Mouse (Mus musculus): ENCODE data around the gene Capn12. TPM values are rescaled to one million over a fixed set of nuclear protein-coding genes. Genes with fewer than 3 reads are reported as not detected.

Gene Capn12
- polyA plus RNA-seq, 1 experiment, result 0.11 TPM

GRCm38 (mm10) chr7:28926172-28926571 is 45.0 kb downstream of the Capn12 start:
- no peaks in the 10 kb centered on the region for H3K36me3 ChIP-seq (ENCODE audit: control insufficient read depth, insufficient read depth, low read length)
- 10% methylated on average over 2 of the region's 2 CpGs for WGBS
- peak overlapping the region; percentile 97 for H3K27ac ChIP-seq (ENCODE audit: insufficient read depth, low read depth, low read length)
- peaks cover 77% of the 10 kb centered on the region for H3K4me1 ChIP-seq (ENCODE audit: control insufficient read depth, insufficient read depth, low read length)
- no peak for DNase-seq
- H3K27me3 ChIP-seq (replicated peaks; ENCODE audit: control insufficient read depth, insufficient read depth, low read length), result no peaks in the 10 kb centered on the region
- no peak for TF ChIP-seq CTCF (conservative IDR thresholded peaks at IDR 0.05; ENCODE audit: insufficient read depth, insufficient read length, low read depth, low read length)
- TF ChIP-seq POLR2A (IDR thresholded peaks at IDR 0.05; ENCODE audit: low read depth, low read length), result no peak
- no peak overlapping the region for H3K4me3 ChIP-seq (ENCODE audit: insufficient read depth, low read depth, low read length)

GRCm38 (mm10) chr7:28929381-28929780 is 48.2 kb downstream of the Capn12 start:
- DNase-seq, result peak; percentile 92

GRCm38 (mm10) chr7:28930320-28931031 is 49.3 kb downstream of the Capn12 start:
- TF ChIP-seq POLR2A (IDR thresholded peaks at IDR 0.05; ENCODE audit: low read depth, low read length) (no peak), CTCF (conservative IDR thresholded peaks at IDR 0.05; ENCODE audit: insufficient read depth, insufficient read length, low read depth, low read length) (0 out of 2 replicates have a peak, but pooled peaks have one; percentile 13)
- Histone ChIP-seq H3K4me3 (ENCODE audit: insufficient read depth, low read depth, low read length) (no peak overlapping the region), H3K27me3 (replicated peaks; ENCODE audit: control insufficient read depth, insufficient read depth, low read length) (no peaks in the 10 kb centered on the region), H3K36me3 (ENCODE audit: control insufficient read depth, insufficient read depth, low read length) (no peaks in the 10 kb centered on the region), H3K27ac (ENCODE audit: insufficient read depth, low read depth, low read length) (peak overlapping the region; percentile 98), H3K4me1 (ENCODE audit: control insufficient read depth, insufficient read depth, low read length) (peaks cover 68% of the 10 kb centered on the region)
- 11% methylated on average over 5 of the region's 5 CpGs for WGBS
- peak; percentile 57 for DNase-seq

More at GRCm38 (mm10) chr7:28929381-28929780, 48.2 kb downstream of the Capn12 start:
- Histone ChIP-seq H3K27ac (ENCODE audit: insufficient read depth, low read depth, low read length) (peak overlapping the region; percentile 98), H3K4me1 (ENCODE audit: control insufficient read depth, insufficient read depth, low read length) (peaks cover 70% of the 10 kb centered on the region), H3K36me3 (ENCODE audit: control insufficient read depth, insufficient read depth, low read length) (no peaks in the 10 kb centered on the region), H3K27me3 (replicated peaks; ENCODE audit: control insufficient read depth, insufficient read depth, low read length) (no peaks in the 10 kb centered on the region), H3K4me3 (ENCODE audit: insufficient read depth, low read depth, low read length) (no peak overlapping the region)
- WGBS, result 13% methylated on average over 3 of the region's 3 CpGs
- TF ChIP-seq CTCF (conservative IDR thresholded peaks at IDR 0.05; ENCODE audit: insufficient read depth, insufficient read length, low read depth, low read length), result no peak
- TF ChIP-seq POLR2A (IDR thresholded peaks at IDR 0.05; ENCODE audit: low read depth, low read length), result no peak

DNA sequence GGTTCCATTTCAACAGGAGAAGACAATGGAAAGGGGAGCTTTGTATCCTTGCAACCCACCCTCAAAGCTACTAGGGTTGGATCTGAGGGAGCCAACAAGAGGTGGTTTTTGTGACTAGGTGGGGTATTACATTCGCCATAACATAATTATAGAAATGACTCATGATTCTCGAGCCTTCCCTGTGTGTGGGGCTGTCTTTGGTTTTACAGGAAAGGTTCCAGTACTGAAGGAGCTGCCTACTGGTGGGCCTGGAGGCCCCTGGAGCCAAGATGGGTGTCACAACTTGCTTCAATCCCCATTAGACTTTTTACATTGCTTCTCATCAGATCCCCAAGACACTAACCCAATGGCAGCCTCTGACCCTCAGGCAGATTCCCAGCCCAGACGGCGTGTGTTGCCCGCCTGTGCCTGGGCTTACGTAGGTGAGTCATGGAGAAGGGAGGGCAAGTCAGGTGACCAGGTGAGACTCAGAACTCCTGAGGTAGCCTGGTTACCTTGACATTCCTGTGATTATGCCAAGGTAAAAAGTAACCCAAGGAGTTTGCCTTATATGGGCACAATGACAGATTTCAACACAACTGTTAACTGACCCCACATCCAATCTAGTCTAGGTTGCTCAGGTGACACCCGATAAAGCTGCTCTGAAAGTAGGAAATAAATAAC is 49.9 kb downstream of the Capn12 start:
- no peak overlapping the region for H3K4me3 ChIP-seq (ENCODE audit: insufficient read depth, low read depth, low read length)
- WGBS, result 40% methylated on average over 7 of the region's 7 CpGs
- H3K27ac ChIP-seq (ENCODE audit: insufficient read depth, low read depth, low read length), result peak overlapping the region; percentile 98
- no peaks in the 10 kb centered on the region for H3K36me3 ChIP-seq (ENCODE audit: control insufficient read depth, insufficient read depth, low read length)
- TF ChIP-seq CTCF (conservative IDR thresholded peaks at IDR 0.05; ENCODE audit: insufficient read depth, insufficient read length, low read depth, low read length) (no peak), POLR2A (IDR thresholded peaks at IDR 0.05; ENCODE audit: low read depth, low read length) (no peak)
- H3K27me3 ChIP-seq (replicated peaks; ENCODE audit: control insufficient read depth, insufficient read depth, low read length), result no peaks in the 10 kb centered on the region
- DNase-seq, result peak; percentile 87
- peaks cover 66% of the 10 kb centered on the region for H3K4me1 ChIP-seq (ENCODE audit: control insufficient read depth, insufficient read depth, low read length)

GRCm38 (mm10) chr7:28931695-28932039 is 50.4 kb downstream of the Capn12 start:
- no peak for DNase-seq
- Histone ChIP-seq H3K4me3 (ENCODE audit: insufficient read depth, low read depth, low read length) (no peak overlapping the region), H3K36me3 (ENCODE audit: control insufficient read depth, insufficient read depth, low read length) (no peaks in the 10 kb centered on the region), H3K27ac (ENCODE audit: insufficient read depth, low read depth, low read length) (peak overlapping the region; percentile 98), H3K27me3 (replicated peaks; ENCODE audit: control insufficient read depth, insufficient read depth, low read length) (no peaks in the 10 kb centered on the region), H3K4me1 (ENCODE audit: control insufficient read depth, insufficient read depth, low read length) (peaks cover 70% of the 10 kb centered on the region)
- no peak for TF ChIP-seq POLR2A (IDR thresholded peaks at IDR 0.05; ENCODE audit: low read depth, low read length)
- TF ChIP-seq CTCF (conservative IDR thresholded peaks at IDR 0.05; ENCODE audit: insufficient read depth, insufficient read length, low read depth, low read length), result no peak
- WGBS, result 32% methylated on average over 4 of the region's 4 CpGs

- DNase-seq, result peak; percentile 76
- H3K4me1 ChIP-seq (ENCODE audit: control insufficient read depth, insufficient read depth, low read length), result peaks cover 78% of the 10 kb centered on the region
- WGBS, result 54% methylated on average over 6 of the region's 6 CpGs
These were observed 51.3 kb downstream of the Capn12 start for GRCm38 (mm10) chr7:28932421-28933041.

DNA sequence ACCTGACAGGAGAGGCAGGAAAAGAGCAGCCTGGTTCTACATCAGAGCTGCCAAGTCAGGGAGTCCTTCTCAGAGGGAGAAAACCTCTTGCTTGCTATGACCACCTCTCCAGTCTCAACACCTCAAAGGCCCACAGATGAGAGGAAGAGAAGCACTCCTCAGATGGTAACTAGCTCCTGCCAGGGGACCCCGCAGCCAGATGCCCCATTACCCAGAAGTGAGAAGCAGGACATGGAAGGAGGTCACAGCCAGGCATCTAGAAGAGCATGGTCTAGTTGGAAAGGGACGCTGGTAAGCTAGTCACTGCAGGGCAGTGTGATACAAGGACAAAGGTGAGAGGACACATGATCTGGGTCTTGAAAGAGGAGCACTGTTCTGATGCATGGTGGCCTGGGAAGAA is 52.6 kb downstream of the Capn12 start:
- no peaks in the 10 kb centered on the region for H3K27me3 ChIP-seq (replicated peaks; ENCODE audit: control insufficient read depth, insufficient read depth, low read length)
- H3K4me1 ChIP-seq (ENCODE audit: control insufficient read depth, insufficient read depth, low read length), result peaks cover 83% of the 10 kb centered on the region
- H3K27ac ChIP-seq (ENCODE audit: insufficient read depth, low read depth, low read length), result peak overlapping the region; percentile 1; the same call in 1 of the 2 replicates
- 70% methylated on average over 2 of the region's 2 CpGs for WGBS
- no peaks in the 10 kb centered on the region for H3K36me3 ChIP-seq (ENCODE audit: control insufficient read depth, insufficient read depth, low read length)
- DNase-seq, result no peak
- no peak for TF ChIP-seq POLR2A (IDR thresholded peaks at IDR 0.05; ENCODE audit: low read depth, low read length)
- TF ChIP-seq CTCF (conservative IDR thresholded peaks at IDR 0.05; ENCODE audit: insufficient read depth, insufficient read length, low read depth, low read length), result no peak
- no peak overlapping the region for H3K4me3 ChIP-seq (ENCODE audit: insufficient read depth, low read depth, low read length)

More at GRCm38 (mm10) chr7:28932421-28933041, 51.3 kb downstream of the Capn12 start:
- Histone ChIP-seq H3K36me3 (ENCODE audit: control insufficient read depth, insufficient read depth, low read length) (no peaks in the 10 kb centered on the region), H3K27ac (ENCODE audit: insufficient read depth, low read depth, low read length) (peak overlapping the region; percentile 98), H3K4me3 (ENCODE audit: insufficient read depth, low read depth, low read length) (no peak overlapping the region), H3K27me3 (replicated peaks; ENCODE audit: control insufficient read depth, insufficient read depth, low read length) (no peaks in the 10 kb centered on the region)
- TF ChIP-seq CTCF (conservative IDR thresholded peaks at IDR 0.05; ENCODE audit: insufficient read depth, insufficient read length, low read depth, low read length) (no peak), POLR2A (IDR thresholded peaks at IDR 0.05; ENCODE audit: low read depth, low read length) (no peak)
